8 mouse cellular contexts compared by ENCODE assay signal in the genomic region with DNA sequence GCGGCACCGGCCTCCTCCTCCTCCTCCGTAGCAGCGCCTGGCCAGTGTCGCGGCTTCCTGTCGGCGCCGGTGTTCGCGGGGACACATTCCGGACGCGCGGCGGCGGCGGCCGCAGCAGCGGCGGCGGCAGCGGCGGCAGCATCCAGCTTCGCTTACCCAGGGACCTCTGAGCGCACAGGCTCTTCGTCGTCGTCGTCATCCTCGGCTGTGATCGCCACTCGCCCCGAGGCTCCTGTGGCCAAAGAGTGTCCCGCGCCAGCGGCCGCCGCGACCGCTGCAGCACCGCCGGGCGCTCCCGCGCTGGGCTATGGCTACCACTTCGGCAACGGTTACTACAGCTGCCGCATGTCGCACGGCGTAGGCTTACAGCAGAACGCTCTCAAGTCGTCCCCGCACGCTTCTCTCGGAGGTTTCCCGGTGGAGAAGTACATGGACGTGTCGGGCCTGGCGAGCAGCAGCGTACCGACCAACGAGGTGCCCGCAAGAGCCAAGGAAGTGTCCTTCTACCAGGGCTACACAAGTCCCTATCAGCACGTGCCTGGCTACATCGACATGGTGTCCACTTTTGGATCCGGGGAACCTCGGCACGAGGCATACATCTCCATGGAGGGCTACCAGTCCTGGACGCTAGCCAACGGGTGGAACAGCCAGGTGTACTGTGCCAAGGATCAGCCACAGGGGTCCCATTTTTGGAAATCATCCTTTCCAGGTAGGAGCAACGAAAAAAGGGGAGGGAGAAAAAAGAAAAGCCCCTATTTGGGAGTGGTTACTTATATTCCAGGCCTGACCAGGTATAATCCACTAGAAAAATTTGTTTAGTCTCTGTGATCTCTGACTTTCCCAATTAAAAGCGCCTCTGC. TPM values are rescaled to one million over a fixed set of nuclear protein-coding genes. Genes with fewer than 3 reads are reported as not detected.
DNase-seq lines count a peak whose midpoint lies in the region; ATAC-seq and TF ChIP-seq lines count a peak whose summit lies in the region.

No protein-coding gene starts in this region.

- peak overlapping the region; percentile 55 for H3K9ac ChIP-seq in ES-Bruce4 (ENCODE audit: low read depth, poor library complexity, severe bottlenecking)
- no peak overlapping the region for H3K9ac ChIP-seq in liver, embryonic 14.5 days (replicated peaks)

- WGBS in liver, embryonic 14.5 days (ENCODE audit: insufficient replicate concordance) = under 1% methylated on average over 68 of the region's 74 CpGs

- peak overlapping the region; percentile 32 for H3K4me2 ChIP-seq in liver, embryonic 14.5 days (ENCODE audit: low read depth)

- no peaks in the 10 kb centered on the region for H3K36me3 ChIP-seq in ES-Bruce4 (ENCODE audit: control insufficient read depth, insufficient read depth, low read length, poor library complexity, severe bottlenecking)
- no peaks in the 10 kb centered on the region for H3K36me3 ChIP-seq in liver, embryonic 14.5 days (replicated peaks; ENCODE audit: control insufficient read depth, insufficient read depth, low read depth)

- ATAC-seq in liver, embryonic 14.5 days (ENCODE audit: insufficient read depth) = no peak

- no peak for TF ChIP-seq EP300 in ES-Bruce4 (IDR thresholded peaks at IDR 0.05; ENCODE audit: insufficient read depth, low read depth, low read length)
- no peak for TF ChIP-seq EP300 in liver, embryonic 14.5 days (IDR thresholded peaks at IDR 0.05; ENCODE audit: low read depth)

- no peak for TF ChIP-seq POLR2A in ES-Bruce4 (IDR thresholded peaks at IDR 0.05; ENCODE audit: insufficient read depth, low read length)

- H3K27me3 ChIP-seq in ES-Bruce4 (ENCODE audit: control insufficient read depth, insufficient read depth, low read length, poor library complexity, severe bottlenecking) = peaks cover 42% of the 10 kb centered on the region
- H3K27me3 ChIP-seq in liver, embryonic 14.5 days (ENCODE audit: control insufficient read depth, insufficient read depth, low read length) = peaks cover 96% of the 10 kb centered on the region

- intact Hi-C loops in heart, postnatal 10 days (cut with DNase I) = no loop called here

- H3K4me1 ChIP-seq in ES-Bruce4 (ENCODE audit: control insufficient read depth, insufficient read depth, low read length) = no peaks in the 10 kb centered on the region
- no peaks in the 10 kb centered on the region for H3K4me1 ChIP-seq in liver, embryonic 14.5 days (replicated peaks; ENCODE audit: control insufficient read depth in 2 of 2, insufficient read depth in 2 of 2, low read length in 1 of 2)

- no peak for TF ChIP-seq CTCF in ES-Bruce4 (IDR thresholded peaks at IDR 0.05; ENCODE audit: low read depth, low read length)
- no peak for TF ChIP-seq CTCF in liver, embryonic 14.5 days (IDR thresholded peaks at IDR 0.05; ENCODE audit: low read depth)

- H3K9me3 ChIP-seq in ES-Bruce4 (replicated peaks; ENCODE audit: control insufficient read depth, insufficient read depth, low read length, poor library complexity, severe bottlenecking) = no peaks in the 10 kb centered on the region
- H3K9me3 ChIP-seq in liver, embryonic 14.5 days (ENCODE audit: control insufficient read depth, low read length) = no peaks in the 10 kb centered on the region

- H3K27ac ChIP-seq in ES-Bruce4 (ENCODE audit: insufficient read depth, low read length) = no peak overlapping the region
- no peak overlapping the region for H3K27ac ChIP-seq in liver, embryonic 14.5 days

- H3K4me3 ChIP-seq in ES-Bruce4 (ENCODE audit: low read depth, low read length) = peak overlapping the region; percentile 45
- peak overlapping the region in 1 of 2 experiments; percentile 23; a peak in 2 of 4 replicates for H3K4me3 ChIP-seq in liver, embryonic 14.5 days (ENCODE audit: insufficient read depth in 1 of 2, low read depth in 2 of 2, low read length in 2 of 2)

- peak; percentile 57 for DNase-seq in embryo, embryonic 10 days (ENCODE audit: low spot score)
- no peak for DNase-seq in embryo, embryonic 9.5 days (ENCODE audit: extremely low spot score)
- peak; percentile 40 for DNase-seq in heart, postnatal 10 days
- DNase-seq in liver, embryonic 14.5 days (ENCODE audit: low read depth in 3 of 3, low spot score in 3 of 3) = no peak
- DNase-seq in layer of hippocampus, postnatal 25 days (ENCODE audit: extremely low spot score in 1 of 2, low spot score in 1 of 2) = no peak
- no peak for DNase-seq in layer of hippocampus, adult 11-12 months (ENCODE audit: low spot score)
- DNase-seq in frontal cortex, adult 2 months (ENCODE audit: extremely low spot score in 1 of 2, low spot score in 1 of 2) = no peak

RNA-seq across cellular contexts. Expression of gene Hoxd13, which starts 0.5 kb away (rescaled TPM):
- polyA plus RNA-seq in ES-Bruce4 (2011; ENCODE audit: insufficient read depth, insufficient read length, low read depth, missing spikeins) = not detected in 2 replicates
- not detected for total RNA-seq in heart, postnatal 10 days (2021)
- 0.09 and 0.29 TPM in 2 replicates for polyA plus RNA-seq in liver, embryonic 14.5 days (2012; rRNA removed)
- not detected in 2 replicates for polyA plus RNA-seq in liver, embryonic 14.5 days (2014; fragmentation: Nextera tagmentation; extraction: Ambion mirVana)
- total RNA-seq in layer of hippocampus, postnatal 25 days (2021) = not detected
- not detected in 2 replicates for polyA plus RNA-seq in frontal cortex, adult 2 months (2012; rRNA removed)

RNA-seq across cellular contexts. Expression of gene Hoxd12, which starts 6.2 kb away (rescaled TPM):
- polyA plus RNA-seq in ES-Bruce4 (2011; ENCODE audit: insufficient read depth, insufficient read length, low read depth, missing spikeins) = not detected in 2 replicates
- total RNA-seq in heart, postnatal 10 days (2021) = not detected
- 0.04 and 0.10 TPM in 2 replicates for polyA plus RNA-seq in liver, embryonic 14.5 days (2012; rRNA removed)
- polyA plus RNA-seq in liver, embryonic 14.5 days (2014; fragmentation: Nextera tagmentation; extraction: Ambion mirVana) = not detected in 2 replicates
- total RNA-seq in layer of hippocampus, postnatal 25 days (2021) = not detected
- not detected in 2 replicates for polyA plus RNA-seq in frontal cortex, adult 2 months (2012; rRNA removed)

RNA-seq across cellular contexts. Expression of gene Evx2, which starts 9.2 kb away (rescaled TPM):
- not detected in 2 replicates for polyA plus RNA-seq in ES-Bruce4 (2011; ENCODE audit: insufficient read depth, insufficient read length, low read depth, missing spikeins)
- not detected for total RNA-seq in heart, postnatal 10 days (2021)
- 0.02 TPM in 1 of 2 replicates, not detected in the other for polyA plus RNA-seq in liver, embryonic 14.5 days (2012; rRNA removed)
- not detected in 2 replicates for polyA plus RNA-seq in liver, embryonic 14.5 days (2014; fragmentation: Nextera tagmentation; extraction: Ambion mirVana)
- total RNA-seq in layer of hippocampus, postnatal 25 days (2021) = not detected
- not detected in 2 replicates for polyA plus RNA-seq in frontal cortex, adult 2 months (2012; rRNA removed)

RNA-seq across cellular contexts. Expression of gene Hoxd11, which starts 10.8 kb away (rescaled TPM):
- not detected in 2 replicates for polyA plus RNA-seq in ES-Bruce4 (2011; ENCODE audit: insufficient read depth, insufficient read length, low read depth, missing spikeins)
- total RNA-seq in heart, postnatal 10 days (2021) = not detected
- 0.04 and 0.09 TPM in 2 replicates for polyA plus RNA-seq in liver, embryonic 14.5 days (2012; rRNA removed)
- not detected in 2 replicates for polyA plus RNA-seq in liver, embryonic 14.5 days (2014; fragmentation: Nextera tagmentation; extraction: Ambion mirVana)
- not detected for total RNA-seq in layer of hippocampus, postnatal 25 days (2021)
- polyA plus RNA-seq in frontal cortex, adult 2 months (2012; rRNA removed) = not detected in 2 replicates

RNA-seq across cellular contexts. Expression of gene Hoxd10, which starts 23.1 kb away (rescaled TPM):
- not detected in 2 replicates for polyA plus RNA-seq in ES-Bruce4 (2011; ENCODE audit: insufficient read depth, insufficient read length, low read depth, missing spikeins)
- total RNA-seq in heart, postnatal 10 days (2021) = not detected
- 0.07 TPM in 1 of 2 replicates, not detected in the other for polyA plus RNA-seq in liver, embryonic 14.5 days (2012; rRNA removed)
- not detected in 2 replicates for polyA plus RNA-seq in liver, embryonic 14.5 days (2014; fragmentation: Nextera tagmentation; extraction: Ambion mirVana)
- total RNA-seq in layer of hippocampus, postnatal 25 days (2021) = not detected
- polyA plus RNA-seq in frontal cortex, adult 2 months (2012; rRNA removed) = not detected in 2 replicates

Comparison
In these comparisons a context has a peak if more than half of its experiments do, and no peak if none do; other contexts are left out.
1. DNase-seq: peak in embryo, embryonic 10 days (single experiment) and heart, postnatal 10 days (2 of 2); none in embryo, embryonic 9.5 days (single experiment), liver, embryonic 14.5 days (0 of 3), layer of hippocampus, postnatal 25 days (0 of 2), layer of hippocampus, adult 11-12 months (single experiment) and frontal cortex, adult 2 months (0 of 2).